Mouse (Mus musculus): ENCODE results near the gene Gm21994. TPM values are rescaled to one million over a fixed set of nuclear protein-coding genes. Genes with fewer than 3 reads are reported as not detected.
"Not testable (repeated sequence)": the region's sequence is repeated elsewhere in the genome, so short reads cannot be mapped to it uniquely, and the experiment has no call there.

Gene Gm21994
- 2.5 TPM in 1 of 2 replicates, not detected in the other for total RNA-seq (2015; ENCODE audit: low replicate concordance)
- not detected in 2 replicates for total RNA-seq (2017; ENCODE audit: low replicate concordance)

DNA sequence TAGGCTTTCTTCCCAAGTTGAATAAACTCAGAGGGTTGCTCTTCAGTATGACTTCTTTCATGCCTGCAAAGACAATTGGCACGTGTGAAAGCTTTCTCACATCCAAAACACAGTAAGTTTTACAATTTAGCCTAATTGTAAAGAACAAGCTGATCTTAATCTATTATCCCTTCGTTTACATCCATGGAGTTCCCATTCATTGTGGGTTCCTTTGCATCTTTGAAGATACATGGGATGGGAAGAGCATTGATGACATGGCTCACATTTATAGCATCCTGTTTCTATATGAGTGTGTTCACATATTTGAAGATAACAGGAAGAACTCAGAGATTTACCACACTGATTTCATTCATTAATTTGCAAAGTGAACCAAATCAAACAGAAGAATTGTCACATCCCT is at the start of gene Gm21994:
Gm21994 (minus strand) TSS at position 101 of the 400 bp plus-strand sequence.
- ATAC-seq (replicated peaks; ENCODE audit: low FRiP score, poor library complexity, severe bottlenecking), result not testable (repeated sequence)

DNA sequence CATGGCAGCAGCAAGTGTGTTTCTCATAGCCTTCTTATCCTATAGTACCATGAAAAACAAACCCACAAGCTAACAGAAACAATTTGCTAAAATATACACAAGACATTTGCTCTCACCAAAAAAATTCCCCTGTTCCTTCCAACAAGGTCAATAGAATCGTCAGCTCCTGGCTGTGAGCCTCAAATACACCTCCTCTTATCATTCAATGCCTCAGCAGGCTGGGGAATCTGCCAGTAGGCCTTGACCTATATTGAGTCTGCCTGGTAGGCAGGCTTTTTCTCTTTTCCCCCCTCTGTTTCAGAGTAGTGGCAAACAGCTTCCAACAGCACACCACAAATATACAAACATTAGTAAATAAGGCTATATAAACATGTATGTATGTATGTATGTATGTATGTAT is 43.7 kb upstream of the Gm21994 start:
- no peak for ATAC-seq (replicated peaks; ENCODE audit: low FRiP score, poor library complexity, severe bottlenecking)

DNA sequence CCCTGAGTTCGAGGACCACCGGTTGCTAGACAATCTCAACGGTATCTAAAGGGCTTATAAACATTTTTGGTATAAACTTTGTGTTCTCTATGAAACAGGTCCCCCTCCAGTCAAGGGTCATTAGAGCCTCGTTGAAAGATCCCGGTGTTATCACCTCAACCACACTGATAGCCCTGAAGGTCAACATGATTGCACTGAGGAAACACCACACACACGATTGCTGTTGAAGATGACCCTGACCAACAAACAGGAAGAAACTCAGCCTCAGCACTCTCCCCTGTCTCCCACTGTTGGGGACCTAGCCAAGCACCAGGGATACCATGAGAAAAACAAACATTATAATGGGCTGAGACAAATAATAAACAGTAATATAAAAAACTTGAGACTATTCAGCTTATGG is 38.3 kb upstream of the Gm21994 start:
- no peak for ATAC-seq (replicated peaks; ENCODE audit: low FRiP score, poor library complexity, severe bottlenecking)

GRCm38 (mm10) chr2:150257291-150257690 is 1.9 kb upstream of the Gm21994 start, which contains the start of gene Gm14124:
Gene Gm14124 (plus strand): TSS chr2:150257517.
- not testable (repeated sequence) for ATAC-seq (replicated peaks; ENCODE audit: low FRiP score, poor library complexity, severe bottlenecking)

DNA sequence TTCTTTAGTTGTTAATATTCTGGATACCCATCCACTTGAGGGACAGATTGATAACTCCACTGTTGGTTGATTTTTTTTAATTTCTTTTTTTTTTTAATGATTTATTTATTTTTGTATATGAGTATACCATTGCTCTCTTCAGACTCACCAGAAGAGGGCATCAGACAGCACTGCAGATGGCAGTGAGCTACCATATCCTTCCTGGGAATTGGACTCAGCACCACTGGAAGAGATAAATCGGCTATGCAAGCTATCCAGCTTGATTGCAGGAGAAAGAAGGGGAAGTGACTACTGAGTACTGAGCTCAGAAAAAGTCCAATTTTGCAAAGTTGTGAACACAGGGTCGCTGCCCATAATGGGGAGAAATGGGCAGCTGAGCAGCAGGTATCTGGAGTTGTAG is 1.5 kb upstream of the Gm21994 start:
- ATAC-seq (replicated peaks; ENCODE audit: low FRiP score, poor library complexity, severe bottlenecking), result not testable (repeated sequence)

- ATAC-seq (replicated peaks; ENCODE audit: low FRiP score, poor library complexity, severe bottlenecking), result no peak
Observed at GRCm38 (mm10) chr2:150243211-150243610, 12.2 kb downstream of the Gm21994 start.

DNA sequence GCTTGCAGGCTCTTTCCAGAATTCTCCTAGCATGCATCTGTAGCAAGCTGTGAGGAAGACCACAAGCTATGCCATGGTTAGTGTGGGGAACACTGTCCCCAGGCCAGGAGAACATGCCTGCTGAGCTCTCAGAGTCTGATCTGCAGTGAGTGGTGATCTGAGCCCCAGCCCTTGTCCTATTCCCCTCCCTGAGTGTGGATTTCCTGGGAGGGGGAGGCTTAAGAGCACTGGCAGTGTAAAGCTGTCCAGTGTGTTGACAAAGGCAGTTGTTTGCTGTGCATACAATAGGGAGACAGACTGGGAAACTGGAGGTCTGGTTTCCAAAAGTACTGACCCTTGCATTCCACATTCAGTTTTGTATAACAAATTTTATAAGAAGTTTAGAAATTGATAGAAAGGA is 32.1 kb downstream of the Gm21994 start:
- not testable (repeated sequence) for ATAC-seq (replicated peaks; ENCODE audit: low FRiP score, poor library complexity, severe bottlenecking)

- ATAC-seq (replicated peaks; ENCODE audit: low FRiP score, poor library complexity, severe bottlenecking), result not testable (repeated sequence)
Observed at GRCm38 (mm10) chr2:150218363-150218725, 37.0 kb downstream of the Gm21994 start.

- ATAC-seq (replicated peaks; ENCODE audit: low FRiP score, poor library complexity, severe bottlenecking), result not testable (repeated sequence)
Observed at GRCm38 (mm10) chr2:150217600-150218362, 37.6 kb downstream of the Gm21994 start, which contains the start of gene Zfp937. Gene Zfp937 (plus strand): TSS chr2:150218073.

Other genes with a start within 250 kb of the Gm21994 start
- 2.2 and 2.5 TPM in 2 replicates for gene Zfp120, start 118.9 kb downstream of the Gm21994 start, total RNA-seq (2015; ENCODE audit: low replicate concordance)
- gene Zfp120, start 118.9 kb downstream of the Gm21994 start, total RNA-seq (2017; ENCODE audit: low replicate concordance), result 4.4 and 26.9 TPM in 2 replicates
- gene Gm10770, start 75.9 kb downstream of the Gm21994 start, total RNA-seq (2015; ENCODE audit: low replicate concordance), result not detected in 2 replicates
- gene Gm10770, start 75.9 kb downstream of the Gm21994 start, total RNA-seq (2017; ENCODE audit: low replicate concordance), result not detected in 2 replicates
- gene Gm14139, start 73.8 kb downstream of the Gm21994 start, total RNA-seq (2015; ENCODE audit: low replicate concordance), result not detected in 2 replicates
- gene Gm14139, start 73.8 kb downstream of the Gm21994 start, total RNA-seq (2017; ENCODE audit: low replicate concordance), result not detected in 2 replicates
- 0.36 TPM in 1 of 2 replicates, not detected in the other for gene Zfp937, start 37.5 kb downstream of the Gm21994 start, total RNA-seq (2015; ENCODE audit: low replicate concordance)
- not detected in 2 replicates for gene Zfp937, start 37.5 kb downstream of the Gm21994 start, total RNA-seq (2017; ENCODE audit: low replicate concordance)
- gene Gm14124, start 1.9 kb upstream of the Gm21994 start, total RNA-seq (2015; ENCODE audit: low replicate concordance), result not detected in 2 replicates
- gene Gm14124, start 1.9 kb upstream of the Gm21994 start, total RNA-seq (2017; ENCODE audit: low replicate concordance), result not detected in 2 replicates
- gene Gm10130, start 68.1 kb upstream of the Gm21994 start, total RNA-seq (2015; ENCODE audit: low replicate concordance), result 16.9 TPM in 1 of 2 replicates, not detected in the other
- not detected in 2 replicates for gene Gm10130, start 68.1 kb upstream of the Gm21994 start, total RNA-seq (2017; ENCODE audit: low replicate concordance)
- gene 3300002I08Rik, start 107.2 kb upstream of the Gm21994 start, total RNA-seq (2015; ENCODE audit: low replicate concordance), result not detected in 2 replicates
- not detected in 2 replicates for gene 3300002I08Rik, start 107.2 kb upstream of the Gm21994 start, total RNA-seq (2017; ENCODE audit: low replicate concordance)
- gene Zfp442, start 195.9 kb upstream of the Gm21994 start, total RNA-seq (2015; ENCODE audit: low replicate concordance), result not detected in 2 replicates
- 1.5 TPM in 1 of 2 replicates, not detected in the other for gene Zfp442, start 195.9 kb upstream of the Gm21994 start, total RNA-seq (2017; ENCODE audit: low replicate concordance)
- gene Zfp345, start 229.5 kb upstream of the Gm21994 start, total RNA-seq (2015; ENCODE audit: low replicate concordance), result not detected in 2 replicates
- not detected in 2 replicates for gene Zfp345, start 229.5 kb upstream of the Gm21994 start, total RNA-seq (2017; ENCODE audit: low replicate concordance)